Mouse (Mus musculus) CH12.LX (cell line): Measurements from ENCODE around the gene C1qtnf5.

Experiments
- CTCF ChIP-seq, 2 experiments: IDR thresholded peaks in 1 of 2; conservative IDR thresholded peaks in 1 of 2; 2 replicates each; pipeline ENCODE4 v1.5.1; 2011 to 2012; ENCODE audit warnings: low read depth in 2 of 2, low read length in 2 of 2, improper control_type of control experiment in 1 of 2, inconsistent platforms in 1 of 2, mild to moderate bottlenecking in 1 of 2, moderate library complexity in 1 of 2
- E2F4 ChIP-seq: IDR thresholded peaks from 2 replicates; pipeline ENCODE4 v1.6.1; 2011; ENCODE audit warnings: low read depth, low read length, improper control_type of control experiment; ENCODE audit not compliant: insufficient replicate concordance
- HCFC1 ChIP-seq: IDR thresholded peaks from 2 replicates; pipeline ENCODE4 v1.6.1; 2012; ENCODE audit warnings: low read depth, mild to moderate bottlenecking, inconsistent platforms, low read length, improper control_type of control experiment
- MXI1 ChIP-seq: IDR thresholded peaks from 2 replicates; pipeline ENCODE4 v1.6.1; 2011; ENCODE audit warnings: mild to moderate bottlenecking, low read depth, low read length, improper control_type of control experiment
- MYC ChIP-seq: IDR thresholded peaks from 2 replicates; pipeline ENCODE4 v1.6.1; 2011; ENCODE audit warnings: low read depth, mild to moderate bottlenecking, improper control_type of control experiment, low read length
- POLR2A ChIP-seq: IDR thresholded peaks from 2 replicates; pipeline ENCODE4 v1.6.1; 2011; ENCODE audit warnings: low read depth, mild to moderate bottlenecking, improper control_type of control experiment, low read length
- POLR2AphosphoS2 ChIP-seq: IDR thresholded peaks from 2 replicates; pipeline ENCODE4 v1.6.1; 2011; ENCODE audit warnings: low read depth, low read length, improper control_type of control experiment
- TCF12 ChIP-seq: IDR thresholded peaks from 2 replicates; pipeline ENCODE4 v1.6.1; 2014; ENCODE audit warnings: low read depth, mild to moderate bottlenecking, inconsistent platforms, low read length, improper control_type of control experiment
- UBTF ChIP-seq: IDR thresholded peaks from 2 replicates; pipeline ENCODE4 v1.6.1; 2012; ENCODE audit warnings: low read depth, mild to moderate bottlenecking, inconsistent platforms, low read length, improper control_type of control experiment, moderate library complexity
- USF1 ChIP-seq: IDR thresholded peaks from 2 replicates; pipeline ENCODE4 v1.6.1; 2014; ENCODE audit warnings: low read depth, mild to moderate bottlenecking, inconsistent platforms, low read length, improper control_type of control experiment
- ZC3H11A ChIP-seq: IDR thresholded peaks from 2 replicates; pipeline ENCODE4 v1.6.1; 2012; ENCODE audit warnings: low read depth, mild to moderate bottlenecking, inconsistent platforms, low read length, improper control_type of control experiment
- ZNF384 ChIP-seq: IDR thresholded peaks from 2 replicates; pipeline ENCODE4 v1.6.1; 2012; ENCODE audit warnings: low read depth, low read length, improper control_type of control experiment, inconsistent platforms

DNA sequence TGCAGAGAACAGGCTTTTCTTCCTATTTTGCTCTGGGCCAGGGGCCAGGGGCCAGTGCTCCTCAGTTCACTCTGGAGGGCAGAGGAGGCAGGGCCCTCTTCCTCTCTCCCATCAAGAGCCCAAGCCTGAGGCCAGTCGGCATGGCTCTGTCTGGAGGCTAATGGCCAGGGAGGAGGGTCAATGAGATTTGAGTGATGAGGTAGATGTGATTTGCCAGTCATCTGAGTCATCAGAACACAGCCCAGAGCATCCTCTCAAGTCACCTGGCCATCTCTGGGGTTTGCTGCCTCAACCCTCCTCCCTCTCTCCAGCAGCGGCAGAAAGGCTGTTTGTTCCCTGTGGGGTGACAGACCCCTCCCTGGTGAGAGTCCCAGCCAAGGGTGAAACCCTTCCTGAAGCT is 26.2 kb downstream of the C1qtnf5 start:
- TF ChIP-seq UBTF = no peak
- no peak for TF ChIP-seq CTCF (conservative IDR thresholded peaks at IDR 0.05 in 1 of 2, IDR thresholded peaks at IDR 0.05 in 1 of 2; ENCODE audit: low read depth in 2 of 2, low read length in 2 of 2)
- TF ChIP-seq POLR2A = no peak
- TF ChIP-seq USF1 = no peak
- no peak for TF ChIP-seq ZC3H11A
- TF ChIP-seq MYC = no peak
- no peak for TF ChIP-seq E2F4
- TF ChIP-seq POLR2AphosphoS2 = no peak
- no peak for TF ChIP-seq MXI1
- no peak for TF ChIP-seq TCF12
- no peak for TF ChIP-seq ZNF384
- TF ChIP-seq HCFC1 = no peak
